Mouse (Mus musculus) MEL (cell line): ENCODE data around the gene Gata2.

Source experiments
- CHD2 ChIP-seq: IDR thresholded peaks from 2 replicates; pipeline ENCODE4 v1.6.1; 2011; ENCODE audit warnings: low read length, improper control_type of control experiment
- CTCF ChIP-seq, 3 experiments: IDR thresholded peaks in 2 of 3; conservative IDR thresholded peaks in 1 of 3; 2 replicates each; pipeline ENCODE4 v1.5.1; 2011 to 2012; ENCODE audit warnings: low read length in 3 of 3, low read depth in 2 of 3, mild to moderate bottlenecking in 2 of 3, improper control_type of control experiment in 1 of 3, inconsistent platforms in 1 of 3, mixed read lengths in 1 of 3, moderate library complexity in 1 of 3; ENCODE audit not compliant: control insufficient read depth in 1 of 3, insufficient read depth in 1 of 3, poor library complexity in 1 of 3, severe bottlenecking in 1 of 3
- EP300 ChIP-seq, 2 experiments: IDR thresholded peaks; 2 replicates each; pipeline ENCODE4 v1.6.1; 2011; ENCODE audit warnings: improper control_type of control experiment in 2 of 2, low read length in 2 of 2, low read depth in 1 of 2, mild to moderate bottlenecking in 1 of 2
- GABPA ChIP-seq: IDR thresholded peaks from 2 replicates; pipeline ENCODE4 v1.6.1; 2012; ENCODE audit warnings: low read depth, mild to moderate bottlenecking, inconsistent platforms, low read length, improper control_type of control experiment, moderate library complexity
- MAX ChIP-seq: IDR thresholded peaks from 2 replicates; pipeline ENCODE4 v1.6.1; 2011; ENCODE audit warnings: low read length, improper control_type of control experiment
- NELFE ChIP-seq: IDR thresholded peaks from 2 replicates; pipeline ENCODE4 v1.6.1; 2011; ENCODE audit warnings: low read depth, low read length, improper control_type of control experiment
- POLR2AphosphoS2 ChIP-seq: IDR thresholded peaks from 2 replicates; pipeline ENCODE4 v1.6.1; 2011; ENCODE audit warnings: low read length, improper control_type of control experiment
- SMC3 ChIP-seq: IDR thresholded peaks from 2 replicates; pipeline ENCODE4 v1.6.1; 2011; ENCODE audit warnings: low read depth, low read length, improper control_type of control experiment
- UBTF ChIP-seq: IDR thresholded peaks from 2 replicates; pipeline ENCODE4 v1.6.1; 2012; ENCODE audit warnings: low read depth, mild to moderate bottlenecking, inconsistent platforms, low read length, improper control_type of control experiment, moderate library complexity, borderline replicate concordance; ENCODE audit not compliant: insufficient read depth
- USF1 ChIP-seq: IDR thresholded peaks from 2 replicates; pipeline ENCODE4 v1.6.1; 2014; ENCODE audit warnings: low read depth, mild to moderate bottlenecking, inconsistent platforms, low read length, improper control_type of control experiment, moderate library complexity
- ZMIZ1 ChIP-seq: IDR thresholded peaks from 2 replicates; pipeline ENCODE4 v1.6.1; 2012; ENCODE audit warnings: low read depth, mild to moderate bottlenecking, inconsistent platforms, low read length, improper control_type of control experiment, moderate library complexity
- ZNF384 ChIP-seq: IDR thresholded peaks from 2 replicates; pipeline ENCODE4 v1.6.1; 2012; ENCODE audit warnings: low read depth, mild to moderate bottlenecking, inconsistent platforms, low read length, improper control_type of control experiment

DNA sequence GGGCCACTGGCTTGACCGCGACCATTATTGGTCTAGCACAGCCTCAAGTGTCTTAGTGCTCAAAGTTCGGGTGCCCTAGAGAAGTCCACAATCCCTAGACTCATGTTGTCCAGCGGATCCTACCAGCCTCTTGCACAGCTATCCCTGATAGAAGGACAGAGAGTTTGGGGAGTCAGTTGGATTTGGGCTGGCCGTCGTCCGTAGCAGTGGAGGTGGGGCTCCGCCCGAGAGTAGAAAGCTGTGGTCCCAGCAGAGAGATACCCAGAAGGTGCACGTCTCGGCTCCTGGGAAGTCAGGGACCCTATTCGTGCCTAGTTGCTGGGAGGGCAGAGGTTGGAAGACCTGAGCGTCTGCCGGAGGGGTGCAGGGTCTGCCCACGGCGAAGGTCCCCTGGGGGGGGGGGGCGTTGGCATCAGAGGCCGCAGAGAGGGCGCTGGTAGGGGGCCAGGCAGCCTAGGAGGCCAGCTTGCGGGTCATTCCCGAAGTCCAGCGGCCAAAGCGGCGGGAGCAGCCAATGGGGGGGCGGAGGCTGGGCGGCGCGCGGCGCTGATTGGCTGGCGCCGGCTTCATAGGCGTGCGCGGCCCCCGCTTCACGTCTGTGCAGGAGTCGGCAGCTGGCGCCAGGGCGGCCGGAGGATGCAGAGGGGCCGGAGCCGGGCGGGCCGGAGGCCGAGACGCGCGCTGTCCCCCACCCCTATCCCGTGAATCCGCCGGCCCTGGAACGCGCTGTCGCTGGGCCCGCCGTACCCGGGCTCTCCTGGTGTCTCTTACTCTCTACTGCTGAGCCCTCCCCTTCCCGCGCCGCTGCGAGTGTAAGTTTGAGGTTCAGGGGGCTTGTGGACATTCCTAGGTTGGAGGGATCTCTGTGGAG lies 4.6 kb downstream of the Gata2 start:
- TF ChIP-seq UBTF: no peak
- TF ChIP-seq SMC3: no peak
- TF ChIP-seq GABPA: no peak
- TF ChIP-seq NELFE: no peak
- TF ChIP-seq MAX: no peak
- TF ChIP-seq CTCF (IDR thresholded peaks at IDR 0.05 in 2 of 3, conservative IDR thresholded peaks at IDR 0.05 in 1 of 3; ENCODE audit: control insufficient read depth in 1 of 3, insufficient read depth in 1 of 3, low read depth in 2 of 3, low read length in 3 of 3, poor library complexity in 1 of 3, severe bottlenecking in 1 of 3): no peak
- no peak for TF ChIP-seq USF1
- no peak for TF ChIP-seq POLR2AphosphoS2
- TF ChIP-seq CHD2: no peak
- TF ChIP-seq ZMIZ1: no peak
- TF ChIP-seq ZNF384: no peak
- no peak for TF ChIP-seq EP300 (IDR thresholded peaks at IDR 0.05; ENCODE audit: low read depth in 1 of 2, low read length in 2 of 2)
